Mouse (Mus musculus) lung, adult 2 months (tissue): ENCODE measurements around the gene Phldb2.

Source experiments
- CTCF ChIP-seq: fragments of 200-500 bp; IDR thresholded peaks from 2 replicates; pipeline ENCODE4 v1.5.1; 2011; ENCODE audit warnings: mild to moderate bottlenecking, low read length, control low read depth; ENCODE audit not compliant: insufficient read depth
- POLR2A ChIP-seq: fragments of 200-500 bp; IDR thresholded peaks from 2 replicates; pipeline ENCODE4 v1.6.1; 2011; ENCODE audit warnings: low read depth, mild to moderate bottlenecking, control low read depth, low read length, borderline replicate concordance; ENCODE audit errors: extremely low read depth

- TF ChIP-seq CTCF (no peak), POLR2A (no peak)
Measured at GRCm38 (mm10) chr16:45889636-45890035, 63.8 kb downstream of the Phldb2 start.
